Mouse (Mus musculus) testis, adult 2 months (tissue): Measurements from ENCODE around the gene Zfp541. TPM values are rescaled to one million over a fixed set of nuclear protein-coding genes. Genes with fewer than 3 reads are reported as not detected.
A peak's percentile ranks its signal among the peaks of the same experiment; 100 is the strongest.

Source experiments
- H3K27ac ChIP-seq: fragments of 200-500 bp; 2 replicates; pipeline ENCODE4 v1.5.1; 2012; ENCODE audit warnings: low read depth, low read length; ENCODE audit not compliant: control insufficient read depth, insufficient read depth
- H3K27me3 ChIP-seq: fragments of 200-500 bp; 2 replicates; pipeline ENCODE4 v1.6.1; 2012; ENCODE audit warnings: mild to moderate bottlenecking, low read length, moderate library complexity; ENCODE audit not compliant: control insufficient read depth, insufficient read depth
- H3K36me3 ChIP-seq: fragments of 200-500 bp; 2 replicates; pipeline ENCODE4 v1.6.1; 2012; ENCODE audit warnings: mild to moderate bottlenecking, low read length; ENCODE audit not compliant: control insufficient read depth, insufficient read depth
- H3K4me1 ChIP-seq: fragments of 200-500 bp; 2 replicates; pipeline ENCODE4 v1.6.1; 2012; ENCODE audit warnings: low read length; ENCODE audit not compliant: control insufficient read depth, insufficient read depth
- H3K4me3 ChIP-seq: fragments of 200-500 bp; 2 replicates; pipeline ENCODE4 v1.5.1; 2012; ENCODE audit warnings: low read depth, mild to moderate bottlenecking, low read length, moderate library complexity, mixed read lengths; ENCODE audit not compliant: control insufficient read depth
- CTCF ChIP-seq: fragments of 200-500 bp; IDR thresholded peaks from 2 replicates; pipeline ENCODE4 v1.5.1; 2012; ENCODE audit warnings: low read depth, mild to moderate bottlenecking, inconsistent platforms, low read length, moderate library complexity; ENCODE audit not compliant: control insufficient read depth, insufficient read depth, insufficient replicate concordance
- POLR2A ChIP-seq: fragments of 200-500 bp; IDR thresholded peaks from 2 replicates; pipeline ENCODE4 v1.6.1; 2012; ENCODE audit warnings: low read depth, mild to moderate bottlenecking, inconsistent platforms, low read length, moderate library complexity; ENCODE audit not compliant: control insufficient read depth
- polyA plus RNA-seq: library from polyadenylated mRNA; depleted of rRNA; stranded (reverse); fragments of >200 nt; gene quantifications from 2 replicates; pipeline ENCODE4 v1.2.3, GENCODE M21; 2012

The Zfp541 gene
- polyA plus RNA-seq, 1 experiment, result 98.8 TPM

DNA sequence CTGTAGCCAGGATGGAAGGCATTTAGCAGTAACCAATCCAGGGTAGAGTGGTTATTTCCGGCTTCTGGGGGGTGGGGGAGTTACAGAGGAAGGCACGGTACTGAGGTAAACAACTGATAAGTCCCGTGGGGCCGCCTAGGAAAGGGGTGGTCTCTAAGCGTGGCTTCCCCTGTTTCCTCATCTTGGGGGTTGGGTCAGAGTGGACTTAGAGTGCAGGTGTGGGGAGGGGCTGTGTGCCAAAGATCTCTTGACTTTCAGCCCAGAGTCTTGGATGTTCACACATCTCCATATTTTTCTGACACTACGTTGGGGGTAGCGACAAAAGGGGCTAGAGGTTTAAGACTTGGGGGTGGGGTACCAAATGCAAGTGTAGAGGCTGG is 15.5 kb upstream of the Zfp541 start:
- peak overlapping the region; percentile 75 for H3K4me3 ChIP-seq
- peak overlapping the region; percentile 76; the same call in 1 of the 2 replicates for H3K27ac ChIP-seq
- no peaks in the 10 kb centered on the region for H3K27me3 ChIP-seq
- peaks cover 7% of the 10 kb centered on the region for H3K4me1 ChIP-seq
- no peaks in the 10 kb centered on the region for H3K36me3 ChIP-seq
- no peak for TF ChIP-seq CTCF
- TF ChIP-seq POLR2A, result no peak

DNA sequence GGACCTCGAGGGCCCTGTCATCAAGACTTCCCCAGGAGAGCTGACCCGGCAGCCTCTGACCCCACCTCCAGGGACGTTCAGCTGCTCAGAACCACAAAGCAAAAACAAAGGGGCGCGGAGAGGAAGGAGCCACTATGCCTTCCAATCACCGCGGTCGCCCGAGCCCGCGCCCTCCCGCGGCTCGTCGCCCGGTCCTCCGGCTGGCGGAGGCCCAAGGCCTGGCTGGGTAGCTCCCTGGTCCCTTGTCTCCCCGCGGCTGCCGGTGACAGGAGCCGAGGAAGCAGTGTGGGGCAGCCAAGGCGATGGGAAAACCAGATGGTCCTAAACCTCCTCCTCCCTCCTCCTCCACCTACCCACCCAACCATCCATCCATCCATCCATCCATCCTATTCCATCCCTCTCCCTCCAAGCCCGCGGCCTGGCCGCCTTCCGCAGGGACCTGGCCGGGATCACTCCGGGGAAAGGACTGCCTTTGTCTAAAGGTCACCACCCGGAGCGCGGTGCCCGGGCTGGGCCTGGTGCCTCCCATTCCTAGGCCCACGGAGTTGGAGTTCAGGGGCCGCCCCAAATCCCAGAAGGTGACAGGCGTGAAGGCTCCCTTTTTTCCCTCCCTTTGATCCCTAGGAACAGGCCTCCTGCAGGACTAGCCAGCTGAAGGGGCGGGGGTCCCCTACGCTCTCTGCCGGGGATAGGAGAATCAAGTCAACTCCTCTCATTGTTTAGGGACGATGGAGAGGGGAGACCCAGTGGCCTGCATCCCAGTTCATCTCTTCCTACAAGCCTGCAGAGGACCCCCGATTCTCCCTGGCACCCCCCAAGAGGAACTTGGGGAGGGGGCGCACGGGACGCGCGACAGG is 14.9 kb upstream of the Zfp541 start:
- H3K4me1 ChIP-seq, result peaks cover 8% of the 10 kb centered on the region
- no peaks in the 10 kb centered on the region for H3K27me3 ChIP-seq

DNA sequence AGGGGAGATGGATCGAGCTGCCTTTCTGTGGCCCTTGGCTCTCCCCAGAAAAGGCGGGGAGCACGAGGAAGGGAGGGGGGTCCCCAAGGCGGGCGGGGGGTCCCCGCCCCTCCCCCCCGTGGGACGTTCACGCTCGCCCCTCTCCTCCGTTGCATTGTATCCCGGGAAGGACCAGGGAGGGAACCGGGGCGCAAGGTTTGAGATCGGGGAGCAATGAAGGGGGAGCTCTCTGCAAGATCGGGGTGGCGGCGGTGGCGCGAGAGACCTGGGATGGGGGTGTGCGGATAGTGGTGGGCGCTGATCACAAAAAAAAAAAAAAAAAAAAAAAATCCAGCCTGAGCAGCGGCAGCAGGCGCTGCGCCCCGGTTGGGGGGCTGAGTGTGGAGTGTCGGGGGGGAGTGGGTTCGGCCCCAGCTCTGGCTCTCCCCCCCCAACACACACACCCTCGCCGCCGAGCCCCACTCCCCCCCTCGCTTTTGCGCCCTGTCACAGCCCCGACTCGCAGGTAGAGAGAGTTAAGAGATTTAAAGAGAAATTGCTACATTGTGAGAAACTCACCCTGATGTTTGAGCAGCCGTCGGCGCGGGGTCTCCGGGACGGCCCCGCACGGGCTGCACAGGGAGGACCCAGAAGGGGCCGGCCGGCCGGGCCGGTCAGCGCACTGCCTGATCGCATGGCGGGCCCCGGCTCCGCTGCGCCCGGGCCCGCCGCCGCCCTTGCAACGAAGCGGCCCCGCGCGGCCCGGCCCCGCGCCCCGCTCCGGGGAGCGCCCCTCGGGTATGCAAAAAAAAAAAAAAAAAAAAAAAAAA is 14.1 kb upstream of the Zfp541 start, which contains the start of gene Bicra:
Gene Bicra, minus strand, starts transcription at position 584 of the 809 bp plus-strand sequence.
- peak within 1 kb of the TSS; percentile 94 for H3K4me3 ChIP-seq
- H3K4me1 ChIP-seq, result peaks cover 16% of the 10 kb centered on the region
- peak within 1 kb of the TSS; percentile 76 for H3K27ac ChIP-seq
- no peaks in the 10 kb centered on the region for H3K27me3 ChIP-seq
- no peaks in the 10 kb centered on the region for H3K36me3 ChIP-seq
- no peak; the same call in 1 of the 2 replicates for TF ChIP-seq POLR2A
- no peak for TF ChIP-seq CTCF

More for the DNA sequence above, 14.9 kb upstream of the Zfp541 start:
- peak overlapping the region; percentile 76 for H3K27ac ChIP-seq
- H3K4me3 ChIP-seq, result peak overlapping the region; percentile 75
- TF ChIP-seq POLR2A (0 out of 2 replicates have a peak, but pooled peaks have one; percentile 31), CTCF (no peak)
- H3K36me3 ChIP-seq, result no peaks in the 10 kb centered on the region

- Histone ChIP-seq H3K27me3 (no peaks in the 10 kb centered on the region), H3K4me3 (peak overlapping the region; percentile 94), H3K27ac (peak overlapping the region; percentile 71), H3K4me1 (peaks cover 17% of the 10 kb centered on the region), H3K36me3 (no peaks in the 10 kb centered on the region)
- no peak for TF ChIP-seq CTCF
- TF ChIP-seq POLR2A, result peak; percentile 72
Observed at GRCm38 (mm10) chr7:16048164-16048564, 13.4 kb upstream of the Zfp541 start.

DNA sequence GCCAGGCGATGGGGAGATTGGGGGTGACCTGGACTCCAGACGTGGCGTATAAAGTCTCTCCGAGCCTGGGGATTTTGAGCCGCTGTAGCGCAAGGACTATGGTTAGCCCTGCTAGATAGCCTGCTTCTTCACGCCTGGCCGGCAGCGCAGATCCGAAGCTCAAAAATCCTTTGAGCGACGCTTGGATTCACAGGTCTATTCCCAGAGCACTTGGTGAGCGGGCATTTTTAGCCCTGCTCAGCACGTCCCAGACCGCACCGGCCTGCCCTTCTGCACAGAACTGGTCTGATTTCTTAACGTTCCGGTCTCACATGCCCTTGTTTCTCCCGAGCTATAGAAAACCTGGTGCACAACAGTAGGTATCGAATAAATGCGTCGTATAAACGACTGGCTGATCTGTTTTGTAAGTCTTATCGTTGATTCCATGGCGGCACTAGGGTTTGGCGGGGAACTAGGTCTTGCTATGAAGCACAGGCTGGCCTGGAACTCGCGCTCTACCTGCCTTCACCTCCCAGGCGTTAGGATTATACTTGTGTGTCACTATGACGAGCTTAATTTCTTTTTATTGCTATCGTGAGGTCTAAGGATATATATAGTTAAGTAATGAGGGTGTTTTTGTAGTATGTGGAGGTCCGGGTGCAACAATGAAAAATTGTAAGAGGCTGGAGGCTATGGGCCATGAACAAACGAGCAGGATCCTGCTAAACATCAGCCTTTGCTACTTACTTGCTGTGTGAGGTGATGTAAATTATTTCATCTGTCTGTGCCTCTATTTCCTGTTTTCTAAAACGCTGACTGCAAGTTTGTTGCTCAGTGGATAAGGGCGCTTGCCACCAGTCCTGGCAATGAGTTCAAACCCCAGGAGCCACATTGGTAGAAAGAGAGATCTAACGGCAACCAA is 12.7 kb upstream of the Zfp541 start:
- peak overlapping the region; percentile 94 for H3K4me3 ChIP-seq
- no peaks in the 10 kb centered on the region for H3K27me3 ChIP-seq
- no peaks in the 10 kb centered on the region for H3K36me3 ChIP-seq
- TF ChIP-seq CTCF, result no peak
- TF ChIP-seq POLR2A, result no peak
- H3K27ac ChIP-seq, result peak overlapping the region; percentile 71
- peaks cover 17% of the 10 kb centered on the region for H3K4me1 ChIP-seq

GRCm38 (mm10) chr7:16049576-16049915 is 12.1 kb upstream of the Zfp541 start:
- no peak overlapping the region for H3K27ac ChIP-seq
- TF ChIP-seq CTCF, result no peak
- no peak for TF ChIP-seq POLR2A
- H3K4me3 ChIP-seq, result no peak overlapping the region
- peaks cover 15% of the 10 kb centered on the region for H3K4me1 ChIP-seq
- H3K27me3 ChIP-seq, result no peaks in the 10 kb centered on the region
- H3K36me3 ChIP-seq, result no peaks in the 10 kb centered on the region
